Mouse (Mus musculus) heart, postnatal 0 days (tissue): Measurements from ENCODE around the gene Dis3. TPM values are rescaled to one million over a fixed set of nuclear protein-coding genes. Genes with fewer than 3 reads are reported as not detected.

Experiments used
- ATAC-seq: fragments of 200-750 bp; cut with Nextera tagmentation; 2 replicates; pipeline ENCODE4 v1.8.0; 2017; ENCODE audit warnings: low read depth, moderate number of reproducible peaks, moderate library complexity; ENCODE audit not compliant: insufficient read depth
- DNase-seq: peaks from one replicate; pipeline ENCODE4 v3.0.0-alpha.2; 2016; ENCODE audit warnings: low spot score
- H3K27ac ChIP-seq: fragments of 300-500 bp; sonication (generic); 2 replicates; pipeline ENCODE4 v1.5.1; 2014; ENCODE audit warnings: low read depth, mild to moderate bottlenecking
- H3K27me3 ChIP-seq: fragments of 300-500 bp; sonication (generic); 2 replicates; pipeline ENCODE4 v1.6.1; 2014; ENCODE audit warnings: low read length, mixed read lengths; ENCODE audit not compliant: control insufficient read depth, insufficient read depth
- H3K36me3 ChIP-seq: fragments of 300-500 bp; sonication (generic); replicated peaks from 2 replicates; pipeline ENCODE4 v1.6.1; 2014; ENCODE audit warnings: low read length, mixed read lengths; ENCODE audit not compliant: control insufficient read depth, insufficient read depth
- H3K4me1 ChIP-seq: fragments of 300-500 bp; sonication (generic); 2 replicates; pipeline ENCODE4 v1.6.1; 2014; ENCODE audit warnings: antibody characterized with exemption; ENCODE audit not compliant: control insufficient read depth, insufficient read depth
- H3K4me2 ChIP-seq: fragments of 300-500 bp; sonication (generic); 2 replicates; pipeline ENCODE4 v1.6.1; 2014; ENCODE audit warnings: low read depth, mild to moderate bottlenecking, low read length, moderate library complexity
- H3K4me3 ChIP-seq: fragments of 300-500 bp; sonication (generic); 2 replicates; pipeline ENCODE4 v1.5.1; 2014; ENCODE audit warnings: low read depth, low read length
- H3K9ac ChIP-seq: fragments of 300-500 bp; sonication (generic); replicated peaks from 2 replicates; pipeline ENCODE4 v1.6.1; 2014; ENCODE audit warnings: low read depth, low read length, mixed read lengths
- H3K9me3 ChIP-seq: fragments of 300-500 bp; sonication (generic); replicated peaks from 2 replicates; pipeline ENCODE4 v1.6.1; 2016; ENCODE audit warnings: low read length; ENCODE audit not compliant: control insufficient read depth
- CTCF ChIP-seq: IDR thresholded peaks from 2 replicates; pipeline ENCODE4 v1.5.1; 2016; ENCODE audit warnings: antibody characterized with exemption, control low read depth, low read depth
- EP300 ChIP-seq: IDR thresholded peaks from 2 replicates; pipeline ENCODE4 v1.6.1; 2016; ENCODE audit warnings: antibody characterized with exemption, low read depth
- WGBS: fragments of 180-500 bp; shearing (Covaris S2); extraction: QIAGEN DNeasy Blood & Tissue Kit; methylation state at CpG from one replicate; pipeline ENCODE4 v1.1.7; 2014; 5-methylcytosine and 5-hydroxymethylcytosine counted together
- polyA plus RNA-seq: library from polyadenylated mRNA; unstranded; fragments of >200 nt; fragmentation: Nextera tagmentation; extraction: Ambion mirVana; gene quantifications from 2 replicates; pipeline ENCODE4 v1.2.1, GENCODE M21; 2015
- total RNA-seq: library from RNA; depleted of rRNA; stranded (reverse); fragments of >200 nt; gene quantifications from 2 replicates; pipeline ENCODE4 v1.2.3, GENCODE M21; 2014; ENCODE audit warnings: low replicate concordance

Dis3 gene
- total and polyA plus RNA-seq, 2 experiments from 2014 or later, result 8.2 to 10.5 TPM

- WGBS, result 91% methylated on average over 12 of the region's 12 CpGs
- H3K4me1 ChIP-seq, result no peaks in the 10 kb centered on the region
- H3K4me3 ChIP-seq, result no peak overlapping the region
- H3K9ac ChIP-seq, result no peak overlapping the region
- no peak overlapping the region for H3K27ac ChIP-seq
- DNase-seq (no peak), ATAC-seq (no peak)
- H3K36me3 ChIP-seq, result peaks cover 43% of the 10 kb centered on the region
- H3K4me2 ChIP-seq, result no peak overlapping the region
- TF ChIP-seq EP300 (no peak), CTCF (no peak)
- no peaks in the 10 kb centered on the region for H3K27me3 ChIP-seq
- no peaks in the 10 kb centered on the region for H3K9me3 ChIP-seq
Measured at GRCm38 (mm10) chr14:99060616-99061015, 39.0 kb downstream of the Dis3 start.

- Histone ChIP-seq H3K27ac (peak overlapping the region; percentile 62), H3K36me3 (peaks cover 43% of the 10 kb centered on the region), H3K9me3 (no peaks in the 10 kb centered on the region), H3K4me3 (no peak overlapping the region), H3K4me2 (no peak overlapping the region), H3K9ac (no peak overlapping the region), H3K27me3 (no peaks in the 10 kb centered on the region), H3K4me1 (no peaks in the 10 kb centered on the region)
- DNase-seq (no peak), ATAC-seq (peak; percentile 75; the same call in 1 of the 2 replicates)
- no peak; the same call in 1 of the 2 replicates for TF ChIP-seq CTCF
- no peak for TF ChIP-seq EP300
- WGBS, result 70% methylated on average over 7 of the region's 7 CpGs
Measured at GRCm38 (mm10) chr14:99058959-99059586, 40.5 kb downstream of the Dis3 start.

DNA sequence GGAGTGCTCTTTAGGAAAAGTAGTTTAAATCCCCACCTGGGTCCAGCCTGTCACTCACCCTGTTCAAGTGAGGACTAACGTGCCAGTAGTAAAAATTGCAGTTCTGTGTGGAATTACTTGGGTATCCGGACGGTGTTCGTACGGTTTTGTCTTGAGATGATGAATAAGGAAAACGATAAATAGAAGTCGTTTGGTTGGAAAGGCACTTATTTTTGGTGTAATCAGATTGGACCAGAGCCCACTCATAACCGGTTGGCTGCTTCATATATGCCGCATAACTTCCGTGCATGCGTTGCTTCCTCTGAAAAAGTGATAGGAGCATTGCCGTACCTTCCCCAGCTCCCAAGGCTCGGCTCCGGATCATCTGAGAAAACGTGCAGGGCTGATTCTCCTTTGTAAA is 52.8 kb downstream of the Dis3 start:
- peaks cover 10% of the 10 kb centered on the region for H3K36me3 ChIP-seq
- H3K9me3 ChIP-seq, result no peaks in the 10 kb centered on the region
- ATAC-seq (no peak), DNase-seq (peak; percentile 26)
- peaks cover 24% of the 10 kb centered on the region for H3K4me1 ChIP-seq
- H3K4me3 ChIP-seq, result peak overlapping the region; percentile 92
- WGBS, result 0% methylated on average over 15 of the region's 15 CpGs
- peak overlapping the region; percentile 93 for H3K27ac ChIP-seq
- peak overlapping the region; percentile 94 for H3K9ac ChIP-seq
- H3K4me2 ChIP-seq, result peak overlapping the region; percentile 87
- TF ChIP-seq CTCF, result no peak
- TF ChIP-seq EP300, result no peak
- H3K27me3 ChIP-seq, result no peaks in the 10 kb centered on the region

- Histone ChIP-seq H3K4me1 (peaks cover 30% of the 10 kb centered on the region), H3K4me3 (peak within 1 kb of the TSS; percentile 92), H3K9ac (peak within 1 kb of the TSS; percentile 94), H3K27me3 (no peaks in the 10 kb centered on the region), H3K27ac (peak within 1 kb of the TSS; percentile 93), H3K9me3 (no peaks in the 10 kb centered on the region), H3K4me2 (peak within 1 kb of the TSS; percentile 87), H3K36me3 (peaks cover 7% of the 10 kb centered on the region)
- ATAC-seq, result peak; percentile 95
- TF ChIP-seq CTCF (no peak), EP300 (no peak)
- DNase-seq, result peak; percentile 82
- 0% methylated on average over 51 of the region's 81 CpGs for WGBS
Measured at GRCm38 (mm10) chr14:99046031-99046781, 53.4 kb downstream of the Dis3 start, which contains the start of the genes Mzt1 and Bora. Gene Mzt1 (minus strand): TSS chr14:99046134. Gene Bora (plus strand): TSS chr14:99046222.

DNA sequence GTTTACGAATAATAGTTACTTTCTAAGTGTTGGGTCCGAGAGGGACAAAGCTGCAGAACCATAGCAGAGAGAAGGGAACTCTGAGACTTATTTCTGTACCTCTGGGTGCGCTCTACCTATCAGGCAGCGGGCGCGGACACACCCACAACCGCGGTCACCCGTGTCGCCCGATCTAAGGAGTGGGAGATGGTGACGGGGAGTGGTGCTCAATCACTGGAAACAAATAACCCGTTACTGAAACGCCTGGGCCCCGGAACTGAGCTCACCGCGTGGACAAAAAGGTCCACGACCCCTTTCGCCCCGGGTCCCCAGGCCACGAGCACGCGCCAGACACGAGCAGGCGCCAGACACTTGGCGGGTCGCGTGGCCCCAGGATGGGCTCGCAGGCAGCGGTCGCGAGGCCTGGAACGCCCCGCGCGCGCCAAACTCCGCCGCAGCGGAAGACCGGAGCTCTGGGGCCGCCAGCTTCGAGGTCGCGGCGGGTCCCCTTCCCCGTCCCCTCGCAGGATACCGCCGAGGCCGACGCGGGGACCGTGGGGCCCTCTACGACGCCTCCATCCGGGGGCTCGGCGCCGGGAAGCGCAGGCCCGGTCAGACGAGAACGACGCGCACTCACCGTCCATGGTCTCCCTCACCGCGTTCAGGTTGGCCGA is 54.1 kb downstream of the Dis3 start:
- WGBS, result under 1% methylated on average over 70 of the region's 70 CpGs
- peak overlapping the region; percentile 94 for H3K9ac ChIP-seq
- peaks cover 1% of the 10 kb centered on the region; the same call in 1 of the 2 replicates for H3K36me3 ChIP-seq
- H3K4me2 ChIP-seq, result peak overlapping the region; percentile 87
- TF ChIP-seq CTCF (no peak), EP300 (no peak)
- peak overlapping the region; percentile 93 for H3K27ac ChIP-seq
- no peak for DNase-seq
- peaks cover 33% of the 10 kb centered on the region for H3K4me1 ChIP-seq
- peak overlapping the region; percentile 92 for H3K4me3 ChIP-seq
- peak; percentile 43 for ATAC-seq
- no peaks in the 10 kb centered on the region for H3K27me3 ChIP-seq
- H3K9me3 ChIP-seq, result no peaks in the 10 kb centered on the region
